Mouse (Mus musculus) midbrain, embryonic 12.5 days (tissue): ENCODE results near the gene Smox. TPM values are rescaled to one million over a fixed set of nuclear protein-coding genes. Genes with fewer than 3 reads are reported as not detected.
"Not testable (repeated sequence)": the region's sequence is repeated elsewhere in the genome, so short reads cannot be mapped to it uniquely, and the experiment has no call there.

ENCODE experiments used
- ATAC-seq: fragments of 200-750 bp; cut with Nextera tagmentation; 2 replicates; pipeline ENCODE4 v1.8.0; 2017; ENCODE audit warnings: low read depth, moderate TSS enrichment, moderate library complexity; ENCODE audit not compliant: low FRiP score
- H3K27ac ChIP-seq: fragments of 300-500 bp; sonication (generic); replicated peaks from 2 replicates; pipeline ENCODE4 v1.5.1; 2016; ENCODE audit warnings: mild to moderate bottlenecking
- H3K27me3 ChIP-seq: fragments of 300-500 bp; sonication (generic); 2 replicates; pipeline ENCODE4 v1.6.1; 2016; ENCODE audit warnings: mild to moderate bottlenecking
- H3K36me3 ChIP-seq: fragments of 300-500 bp; sonication (generic); 2 replicates; pipeline ENCODE4 v1.6.1; 2016
- H3K4me1 ChIP-seq: fragments of 300-500 bp; sonication (generic); 2 replicates; pipeline ENCODE4 v1.6.1; 2016
- H3K4me2 ChIP-seq: fragments of 300-500 bp; sonication (generic); replicated peaks from 2 replicates; pipeline ENCODE4 v1.6.1; 2016; ENCODE audit warnings: mild to moderate bottlenecking, moderate library complexity
- H3K4me3 ChIP-seq: fragments of 300-500 bp; sonication (generic); 2 replicates; pipeline ENCODE4 v1.5.1; 2016; ENCODE audit warnings: mild to moderate bottlenecking
- H3K9ac ChIP-seq: fragments of 300-500 bp; sonication (generic); replicated peaks from 2 replicates; pipeline ENCODE4 v1.6.1; 2016; ENCODE audit warnings: mild to moderate bottlenecking, moderate library complexity
- H3K9me3 ChIP-seq: fragments of 300-500 bp; sonication (generic); 2 replicates; pipeline ENCODE4 v1.6.1; 2016; ENCODE audit warnings: mild to moderate bottlenecking
- WGBS: fragments of 180-500 bp; shearing (Covaris S2); methylation state at CpG from one replicate; pipeline ENCODE4 v1.1.7; 2016; 5-methylcytosine and 5-hydroxymethylcytosine counted together
- polyA plus RNA-seq: library from polyadenylated mRNA; unstranded; fragments of >200 nt; fragmentation: Nextera tagmentation; extraction: Ambion mirVana; gene quantifications from 2 replicates; pipeline ENCODE4 v1.2.1, GENCODE M21; 2016

The Smox gene
- polyA plus RNA-seq, 1 experiment from 2014 or later = 43.0 TPM

DNA sequence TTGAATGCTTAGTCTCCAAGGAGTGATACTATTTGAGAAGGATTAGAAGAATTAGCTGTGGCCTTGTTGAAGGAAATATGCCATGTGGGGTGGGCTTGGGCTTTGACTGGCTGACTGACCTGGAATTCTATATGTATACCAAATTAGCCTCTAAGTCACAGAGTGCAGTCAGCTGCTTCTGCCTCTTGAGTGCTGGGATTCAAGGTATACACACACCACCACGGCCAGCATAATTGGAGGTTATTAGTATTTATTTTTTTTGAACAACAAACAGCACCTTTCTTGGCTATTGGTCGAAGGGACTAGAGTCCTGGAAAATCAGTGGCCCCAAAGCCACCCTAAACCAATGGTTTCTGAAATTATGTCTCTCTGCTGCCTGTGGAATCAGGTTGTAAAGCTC, 24.6 kb upstream of the Smox start:
- Histone ChIP-seq H3K4me1 (no peaks in the 10 kb centered on the region), H3K27ac (no peak overlapping the region), H3K4me2 (no peak overlapping the region), H3K9me3 (peaks cover 4% of the 10 kb centered on the region; the same call in 1 of the 2 replicates), H3K4me3 (no peak overlapping the region), H3K9ac (no peak overlapping the region), H3K36me3 (no peaks in the 10 kb centered on the region), H3K27me3 (no peaks in the 10 kb centered on the region)
- ATAC-seq = no peak
- 84% methylated on average over 2 of the region's 2 CpGs for WGBS

GRCm38 (mm10) chr2:131469916-131470315, 21.4 kb upstream of the Smox start:
- no peaks in the 10 kb centered on the region for H3K4me1 ChIP-seq
- H3K27ac ChIP-seq = no peak overlapping the region
- 55% methylated on average over 1 of the region's 1 CpGs for WGBS
- no peaks in the 10 kb centered on the region for H3K27me3 ChIP-seq
- H3K9me3 ChIP-seq = no peaks in the 10 kb centered on the region
- H3K9ac ChIP-seq = no peak overlapping the region
- H3K4me2 ChIP-seq = no peak overlapping the region
- ATAC-seq = no peak
- no peak overlapping the region for H3K4me3 ChIP-seq
- no peaks in the 10 kb centered on the region for H3K36me3 ChIP-seq

DNA sequence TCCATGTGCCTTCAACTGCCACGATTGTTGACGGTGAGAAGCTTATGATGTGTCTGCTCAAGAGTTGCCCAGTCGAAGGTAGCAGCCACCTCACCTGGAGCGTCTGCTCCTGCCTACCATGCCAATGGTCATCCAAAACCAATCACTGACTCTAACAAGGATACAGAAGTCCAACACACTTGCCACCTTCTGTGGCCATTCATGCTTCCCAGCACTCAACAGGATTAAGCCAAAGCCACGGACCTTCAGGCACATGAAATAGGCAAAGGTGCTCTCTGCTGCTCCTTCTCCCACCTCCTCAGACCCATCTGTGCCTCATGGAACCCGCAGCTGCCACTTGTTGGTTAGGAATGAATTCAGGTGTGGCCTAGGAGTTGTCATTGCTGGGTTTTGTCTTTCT, 17.5 kb upstream of the Smox start:
- H3K27me3 ChIP-seq = no peaks in the 10 kb centered on the region
- H3K4me2 ChIP-seq = no peak overlapping the region
- no peak for ATAC-seq
- H3K9ac ChIP-seq = no peak overlapping the region
- 82% methylated on average over 6 of the region's 6 CpGs for WGBS
- H3K27ac ChIP-seq = no peak overlapping the region
- no peaks in the 10 kb centered on the region for H3K9me3 ChIP-seq
- no peaks in the 10 kb centered on the region for H3K4me1 ChIP-seq
- H3K4me3 ChIP-seq = no peak overlapping the region
- no peaks in the 10 kb centered on the region for H3K36me3 ChIP-seq

DNA sequence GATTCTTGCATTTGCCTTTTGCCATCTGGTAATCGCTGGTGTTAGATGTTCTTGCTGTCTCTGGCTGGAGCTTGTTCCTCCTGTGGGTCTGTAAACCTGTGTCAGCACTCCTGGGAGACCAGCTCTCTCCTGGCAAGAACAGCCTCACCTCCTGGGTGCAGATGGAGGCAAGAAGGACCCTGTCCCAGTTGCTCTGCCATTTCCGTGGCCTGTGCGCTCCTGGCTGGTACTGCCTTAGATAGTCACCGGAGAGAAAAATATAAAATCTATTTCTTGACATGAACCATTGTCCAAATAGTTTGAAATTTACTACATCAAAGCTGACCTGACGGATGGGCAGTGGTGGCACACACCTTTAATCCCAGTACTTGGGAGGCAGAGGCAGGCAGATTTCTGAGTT, 14.2 kb upstream of the Smox start:
- ATAC-seq, H3K27ac ChIP-seq, H3K36me3 ChIP-seq, H3K27me3 ChIP-seq, H3K9me3 ChIP-seq, H3K9ac ChIP-seq, H3K4me3 ChIP-seq, H3K4me2 ChIP-seq, H3K4me1 ChIP-seq: not testable (repeated sequence)
- WGBS = 93% methylated on average over 5 of the region's 5 CpGs

DNA sequence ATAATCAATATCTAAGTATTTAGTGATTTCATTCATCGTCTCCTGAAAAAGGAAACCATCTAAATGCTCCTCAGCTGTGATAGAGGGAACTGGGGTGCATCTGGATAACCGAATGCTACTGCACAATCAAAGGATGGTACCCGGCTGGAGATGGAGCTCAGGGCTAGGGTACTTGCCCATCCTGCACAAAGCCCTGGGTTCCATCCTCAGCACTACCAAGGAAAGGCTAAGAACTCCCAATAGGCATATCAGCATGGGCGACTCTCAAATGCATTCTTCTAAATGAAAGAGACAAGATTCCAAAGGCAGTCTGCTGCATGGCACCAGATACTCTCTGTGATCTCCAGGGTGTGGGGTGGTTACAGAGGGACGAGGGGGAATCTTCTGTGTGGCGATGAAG, 13.4 kb upstream of the Smox start:
- Histone ChIP-seq H3K4me2 (no peak overlapping the region), H3K9me3 (no peaks in the 10 kb centered on the region), H3K27me3 (no peaks in the 10 kb centered on the region), H3K27ac (no peak overlapping the region), H3K4me1 (no peaks in the 10 kb centered on the region), H3K4me3 (no peak overlapping the region), H3K9ac (no peak overlapping the region), H3K36me3 (no peaks in the 10 kb centered on the region)
- no peak for ATAC-seq
- WGBS = 83% methylated on average over 6 of the region's 6 CpGs

GRCm38 (mm10) chr2:131478349-131478748, 12.9 kb upstream of the Smox start:
- Histone ChIP-seq H3K4me2 (no peak overlapping the region), H3K27ac (no peak overlapping the region), H3K4me1 (no peaks in the 10 kb centered on the region), H3K27me3 (no peaks in the 10 kb centered on the region), H3K36me3 (no peaks in the 10 kb centered on the region), H3K9ac (no peak overlapping the region), H3K4me3 (no peak overlapping the region), H3K9me3 (no peaks in the 10 kb centered on the region)
- WGBS = 91% methylated on average over 8 of the region's 8 CpGs
- ATAC-seq = no peak

- H3K27ac ChIP-seq = no peak overlapping the region
- H3K4me3 ChIP-seq = no peak overlapping the region
- no peaks in the 10 kb centered on the region for H3K27me3 ChIP-seq
- no peaks in the 10 kb centered on the region for H3K36me3 ChIP-seq
- 94% methylated on average over 4 of the region's 4 CpGs for WGBS
- no peaks in the 10 kb centered on the region for H3K9me3 ChIP-seq
- no peak for ATAC-seq
- no peak overlapping the region for H3K9ac ChIP-seq
- H3K4me2 ChIP-seq = no peak overlapping the region
- H3K4me1 ChIP-seq = no peaks in the 10 kb centered on the region
These were observed 12.4 kb upstream of the Smox start for GRCm38 (mm10) chr2:131478916-131479315.

- Histone ChIP-seq H3K27me3 (no peaks in the 10 kb centered on the region), H3K9me3 (no peaks in the 10 kb centered on the region), H3K4me2 (no peak overlapping the region), H3K36me3 (no peaks in the 10 kb centered on the region), H3K4me1 (no peaks in the 10 kb centered on the region), H3K4me3 (no peak overlapping the region), H3K9ac (no peak overlapping the region), H3K27ac (no peak overlapping the region)
- 67% methylated on average over 1 of the region's 1 CpGs for WGBS
- ATAC-seq = no peak
These were observed 9.6 kb upstream of the Smox start for GRCm38 (mm10) chr2:131481733-131482132.

GRCm38 (mm10) chr2:131482478-131482877, 8.8 kb upstream of the Smox start:
- no peaks in the 10 kb centered on the region for H3K36me3 ChIP-seq
- no peak overlapping the region for H3K4me3 ChIP-seq
- WGBS = 89% methylated on average over 6 of the region's 6 CpGs
- H3K4me1 ChIP-seq = no peaks in the 10 kb centered on the region
- H3K9me3 ChIP-seq = no peaks in the 10 kb centered on the region
- H3K9ac ChIP-seq = no peak overlapping the region
- no peaks in the 10 kb centered on the region for H3K27me3 ChIP-seq
- H3K27ac ChIP-seq = no peak overlapping the region
- H3K4me2 ChIP-seq = no peak overlapping the region
- no peak for ATAC-seq

DNA sequence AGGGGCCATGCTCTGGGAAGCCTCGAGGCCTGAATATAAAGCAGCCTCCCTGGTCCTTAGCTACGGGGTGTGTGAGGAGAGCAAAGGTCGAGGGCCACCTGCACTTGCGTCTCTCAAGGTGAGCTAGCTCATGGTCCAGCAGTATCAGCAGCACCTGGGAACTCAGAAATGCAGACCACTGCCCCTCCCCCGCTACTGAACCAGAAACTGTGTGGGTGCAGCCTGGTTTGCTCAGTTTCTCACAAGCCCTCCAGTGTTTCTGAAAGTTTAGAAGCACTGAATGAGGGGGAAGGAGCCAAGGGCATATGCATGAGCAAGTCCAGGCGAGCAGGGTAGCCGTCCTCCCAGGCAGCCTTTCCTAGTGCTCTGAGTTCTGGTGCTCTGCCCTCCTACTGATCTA, 7.7 kb upstream of the Smox start:
- no peak overlapping the region for H3K4me2 ChIP-seq
- no peaks in the 10 kb centered on the region for H3K27me3 ChIP-seq
- no peaks in the 10 kb centered on the region for H3K36me3 ChIP-seq
- H3K27ac ChIP-seq = no peak overlapping the region
- no peak overlapping the region for H3K9ac ChIP-seq
- 81% methylated on average over 7 of the region's 7 CpGs for WGBS
- no peak overlapping the region for H3K4me3 ChIP-seq
- no peaks in the 10 kb centered on the region for H3K9me3 ChIP-seq
- ATAC-seq = no peak
- H3K4me1 ChIP-seq = no peaks in the 10 kb centered on the region

DNA sequence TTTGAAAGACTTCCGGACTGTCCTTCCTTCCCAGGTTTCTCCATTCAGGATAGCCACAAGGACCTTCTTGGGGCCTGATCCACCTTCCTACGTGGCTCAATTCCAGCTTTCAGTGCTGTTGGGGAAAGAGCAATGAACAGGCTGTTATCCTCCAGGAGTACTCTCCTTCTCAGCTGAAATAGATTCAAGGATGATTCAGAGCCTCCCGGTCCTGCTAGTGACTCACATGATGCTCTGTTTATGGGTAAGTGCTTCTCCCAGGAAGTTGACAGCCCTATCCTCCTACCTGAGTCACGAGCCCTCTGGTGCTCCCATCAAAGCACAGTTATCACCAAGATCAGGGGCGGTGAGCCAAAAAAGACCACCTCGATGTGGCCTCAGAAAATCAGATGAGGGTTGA, 7.1 kb upstream of the Smox start:
- H3K4me3 ChIP-seq = no peak overlapping the region
- H3K27me3 ChIP-seq = no peaks in the 10 kb centered on the region
- no peak overlapping the region for H3K27ac ChIP-seq
- H3K36me3 ChIP-seq = no peaks in the 10 kb centered on the region
- no peak overlapping the region for H3K4me2 ChIP-seq
- 86% methylated on average over 6 of the region's 6 CpGs for WGBS
- no peak overlapping the region for H3K9ac ChIP-seq
- H3K9me3 ChIP-seq = no peaks in the 10 kb centered on the region
- ATAC-seq = no peak
- no peaks in the 10 kb centered on the region for H3K4me1 ChIP-seq

DNA sequence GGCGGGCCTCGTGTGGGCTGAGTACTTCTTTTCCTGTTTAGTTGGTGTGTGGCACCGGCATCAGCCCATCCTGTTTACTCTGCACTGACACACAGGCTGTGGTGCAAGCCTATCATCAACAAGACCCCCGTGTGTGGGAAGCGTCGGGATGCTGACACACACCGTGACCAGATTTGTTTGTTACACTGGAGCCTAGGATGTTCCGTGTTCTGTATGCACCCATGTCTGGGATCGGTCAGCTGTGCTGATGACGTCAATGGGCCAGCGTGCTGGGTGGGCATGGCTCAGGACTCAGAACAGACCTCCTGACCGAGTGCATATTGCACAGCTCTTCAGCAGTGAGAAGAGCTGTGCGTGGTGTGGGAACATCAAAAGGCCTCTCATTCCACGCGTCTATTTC, 6.2 kb upstream of the Smox start:
- Histone ChIP-seq H3K4me3 (no peak overlapping the region), H3K4me2 (no peak overlapping the region), H3K27ac (no peak overlapping the region), H3K27me3 (no peaks in the 10 kb centered on the region), H3K9me3 (no peaks in the 10 kb centered on the region), H3K36me3 (no peaks in the 10 kb centered on the region), H3K4me1 (no peaks in the 10 kb centered on the region), H3K9ac (no peak overlapping the region)
- WGBS = 91% methylated on average over 15 of the region's 15 CpGs
- ATAC-seq = no peak

- Histone ChIP-seq H3K9ac (no peak overlapping the region), H3K4me2 (no peak overlapping the region), H3K36me3 (no peaks in the 10 kb centered on the region), H3K4me3 (no peak overlapping the region), H3K27ac (no peak overlapping the region), H3K9me3 (no peaks in the 10 kb centered on the region), H3K4me1 (no peaks in the 10 kb centered on the region), H3K27me3 (peaks cover 5% of the 10 kb centered on the region; the same call in 1 of the 2 replicates)
- 84% methylated on average over 3 of the region's 3 CpGs for WGBS
- ATAC-seq = no peak
These were observed 5.2 kb upstream of the Smox start for GRCm38 (mm10) chr2:131486046-131486445.
